Mouse (Mus musculus): ENCODE measurements at regions not wholly inside any gene's neighbourhood (a gene's known extent, or its start where the extent isn't known, plus 50 kb on each side); places are given as distances from the start of the nearest gene placed in this dataset.
A peak's percentile ranks its signal among the peaks of the same experiment; 100 is the strongest.

GRCm38 (mm10) chr12:90664436-90664835 is 73.8 kb downstream of the Dio2 start:
- ATAC-seq (ENCODE audit: insufficient number of reproducible peaks, low FRiP score, low TSS enrichment, low read depth), result no peak
- H3K9me3 ChIP-seq (replicated peaks), result no peaks in the 10 kb centered on the region
- H3K4me2 ChIP-seq (replicated peaks), result no peak overlapping the region

GRCm38 (mm10) chr12:90645452-90645851 is 92.8 kb downstream of the Dio2 start:
- Histone ChIP-seq H3K36me3 (no peaks in the 10 kb centered on the region), H3K9ac (no peak overlapping the region), H3K4me2 (replicated peaks) (no peak overlapping the region), H3K27me3 (no peaks in the 10 kb centered on the region), H3K4me1 (no peaks in the 10 kb centered on the region), H3K27ac (replicated peaks) (no peak overlapping the region), H3K4me3 (replicated peaks) (no peak overlapping the region), H3K9me3 (replicated peaks) (no peaks in the 10 kb centered on the region)
- WGBS, result 68% methylated on average over 5 of the region's 5 CpGs
- ATAC-seq (ENCODE audit: insufficient number of reproducible peaks, low FRiP score, low TSS enrichment, low read depth), result no peak

More at GRCm38 (mm10) chr12:90664436-90664835, 73.8 kb downstream of the Dio2 start:
- no peaks in the 10 kb centered on the region for H3K36me3 ChIP-seq
- no peaks in the 10 kb centered on the region for H3K4me1 ChIP-seq
- H3K4me3 ChIP-seq (replicated peaks), result no peak overlapping the region
- no peaks in the 10 kb centered on the region for H3K27me3 ChIP-seq
- H3K9ac ChIP-seq, result no peak overlapping the region
- H3K27ac ChIP-seq (replicated peaks), result no peak overlapping the region
- 33% methylated on average over 2 of the region's 2 CpGs for WGBS

- WGBS, result 3% methylated on average over 1 of the region's 1 CpGs
- no peaks in the 10 kb centered on the region for H3K36me3 ChIP-seq
- H3K9me3 ChIP-seq (replicated peaks), result no peaks in the 10 kb centered on the region
- H3K27ac ChIP-seq (replicated peaks), result no peak overlapping the region
- H3K4me1 ChIP-seq, result no peaks in the 10 kb centered on the region
- H3K4me3 ChIP-seq (replicated peaks), result no peak overlapping the region
- no peak overlapping the region for H3K4me2 ChIP-seq (replicated peaks)
- 0 out of 2 replicates have a peak, but pooled peaks have one; percentile 34 for ATAC-seq (ENCODE audit: insufficient number of reproducible peaks, low FRiP score, low TSS enrichment, low read depth)
- H3K9ac ChIP-seq, result no peak overlapping the region
- no peaks in the 10 kb centered on the region for H3K27me3 ChIP-seq
Measured at GRCm38 (mm10) chr12:90643891-90644290, 94.3 kb downstream of the Dio2 start.

- H3K27ac ChIP-seq (replicated peaks), result no peak overlapping the region
- no peaks in the 10 kb centered on the region for H3K4me1 ChIP-seq
- H3K4me2 ChIP-seq (replicated peaks), result no peak overlapping the region
- no peak overlapping the region for H3K9ac ChIP-seq
- H3K4me3 ChIP-seq (replicated peaks), result no peak overlapping the region
- no peaks in the 10 kb centered on the region for H3K27me3 ChIP-seq
- no peaks in the 10 kb centered on the region for H3K36me3 ChIP-seq
- ATAC-seq (ENCODE audit: insufficient number of reproducible peaks, low FRiP score, low TSS enrichment, low read depth), result no peak
- H3K9me3 ChIP-seq (replicated peaks), result no peaks in the 10 kb centered on the region
Measured at GRCm38 (mm10) chr12:90624856-90625255, 113.4 kb downstream of the Dio2 start.

- no peaks in the 10 kb centered on the region for H3K27me3 ChIP-seq
- no peak overlapping the region for H3K4me3 ChIP-seq (replicated peaks)
- H3K9me3 ChIP-seq (replicated peaks), result no peaks in the 10 kb centered on the region
- H3K4me1 ChIP-seq, result no peaks in the 10 kb centered on the region
- 47% methylated on average over 2 of the region's 2 CpGs for WGBS
- no peak overlapping the region for H3K27ac ChIP-seq (replicated peaks)
- no peak overlapping the region for H3K4me2 ChIP-seq (replicated peaks)
- ATAC-seq (ENCODE audit: insufficient number of reproducible peaks, low FRiP score, low TSS enrichment, low read depth), result no peak
- no peak overlapping the region for H3K9ac ChIP-seq
- no peaks in the 10 kb centered on the region for H3K36me3 ChIP-seq
Measured at GRCm38 (mm10) chr12:90623426-90623825, 114.8 kb downstream of the Dio2 start.

- Histone ChIP-seq H3K4me3 (replicated peaks) (no peak overlapping the region), H3K27me3 (no peaks in the 10 kb centered on the region), H3K27ac (replicated peaks) (no peak overlapping the region), H3K36me3 (no peaks in the 10 kb centered on the region), H3K4me1 (no peaks in the 10 kb centered on the region), H3K9me3 (replicated peaks) (no peaks in the 10 kb centered on the region), H3K4me2 (replicated peaks) (no peak overlapping the region), H3K9ac (no peak overlapping the region)
- ATAC-seq (ENCODE audit: insufficient number of reproducible peaks, low FRiP score, low TSS enrichment, low read depth), result no peak
- 59% methylated on average over 2 of the region's 2 CpGs for WGBS
Measured at GRCm38 (mm10) chr12:90608810-90609209, 129.4 kb downstream of the Dio2 start.

GRCm38 (mm10) chr12:90607894-90608293 is 130.3 kb downstream of the Dio2 start:
- Histone ChIP-seq H3K27me3 (no peaks in the 10 kb centered on the region), H3K4me3 (replicated peaks) (no peak overlapping the region), H3K9ac (no peak overlapping the region), H3K4me1 (no peaks in the 10 kb centered on the region), H3K36me3 (no peaks in the 10 kb centered on the region), H3K9me3 (replicated peaks) (no peaks in the 10 kb centered on the region), H3K27ac (replicated peaks) (no peak overlapping the region), H3K4me2 (replicated peaks) (no peak overlapping the region)
- no peak for ATAC-seq (ENCODE audit: insufficient number of reproducible peaks, low FRiP score, low TSS enrichment, low read depth)
- 76% methylated on average over 6 of the region's 6 CpGs for WGBS

- no peak for ATAC-seq (ENCODE audit: insufficient number of reproducible peaks, low FRiP score, low TSS enrichment, low read depth)
- H3K9me3 ChIP-seq (replicated peaks), result no peaks in the 10 kb centered on the region
- H3K27me3 ChIP-seq, result no peaks in the 10 kb centered on the region
- H3K4me3 ChIP-seq (replicated peaks), result no peak overlapping the region
- no peaks in the 10 kb centered on the region for H3K36me3 ChIP-seq
- H3K4me1 ChIP-seq, result no peaks in the 10 kb centered on the region
- H3K27ac ChIP-seq (replicated peaks), result no peak overlapping the region
- no peak overlapping the region for H3K9ac ChIP-seq
- 87% methylated on average over 3 of the region's 3 CpGs for WGBS
- no peak overlapping the region for H3K4me2 ChIP-seq (replicated peaks)
Measured at GRCm38 (mm10) chr12:90580006-90580405, 158.2 kb downstream of the Dio2 start.

GRCm38 (mm10) chr12:90576103-90576502 is 162.1 kb downstream of the Dio2 start:
- Histone ChIP-seq H3K4me1 (no peaks in the 10 kb centered on the region), H3K4me3 (replicated peaks) (no peak overlapping the region), H3K27me3 (no peaks in the 10 kb centered on the region), H3K9ac (no peak overlapping the region), H3K4me2 (replicated peaks) (no peak overlapping the region), H3K9me3 (replicated peaks) (no peaks in the 10 kb centered on the region), H3K36me3 (no peaks in the 10 kb centered on the region), H3K27ac (replicated peaks) (no peak overlapping the region)
- ATAC-seq (ENCODE audit: insufficient number of reproducible peaks, low FRiP score, low TSS enrichment, low read depth), result no peak
- WGBS, result 62% methylated on average over 2 of the region's 2 CpGs

GRCm38 (mm10) chr12:90571907-90572306 is 166.3 kb downstream of the Dio2 start:
- no peak overlapping the region for H3K4me3 ChIP-seq (replicated peaks)
- WGBS, result 80% methylated on average over 5 of the region's 5 CpGs
- no peak for ATAC-seq (ENCODE audit: insufficient number of reproducible peaks, low FRiP score, low TSS enrichment, low read depth)
- H3K27me3 ChIP-seq, result no peaks in the 10 kb centered on the region
- H3K9ac ChIP-seq, result no peak overlapping the region
- H3K27ac ChIP-seq (replicated peaks), result no peak overlapping the region
- no peak overlapping the region for H3K4me2 ChIP-seq (replicated peaks)
- no peaks in the 10 kb centered on the region for H3K4me1 ChIP-seq
- no peaks in the 10 kb centered on the region for H3K36me3 ChIP-seq
- no peaks in the 10 kb centered on the region for H3K9me3 ChIP-seq (replicated peaks)

- WGBS, result 20% methylated on average over 2 of the region's 2 CpGs
- H3K4me1 ChIP-seq, result no peaks in the 10 kb centered on the region
- no peak overlapping the region for H3K4me2 ChIP-seq (replicated peaks)
Measured at GRCm38 (mm10) chr12:90571506-90571905, 166.7 kb downstream of the Dio2 start.

GRCm38 (mm10) chr12:90566349-90566748 is 171.9 kb downstream of the Dio2 start:
- Histone ChIP-seq H3K27me3 (no peaks in the 10 kb centered on the region), H3K36me3 (no peaks in the 10 kb centered on the region), H3K9me3 (replicated peaks) (no peaks in the 10 kb centered on the region), H3K9ac (no peak overlapping the region), H3K27ac (replicated peaks) (no peak overlapping the region), H3K4me3 (replicated peaks) (no peak overlapping the region), H3K4me2 (replicated peaks) (no peak overlapping the region), H3K4me1 (no peaks in the 10 kb centered on the region)
- 83% methylated on average over 6 of the region's 6 CpGs for WGBS
- no peak for ATAC-seq (ENCODE audit: insufficient number of reproducible peaks, low FRiP score, low TSS enrichment, low read depth)

More at GRCm38 (mm10) chr12:90571506-90571905, 166.7 kb downstream of the Dio2 start:
- Histone ChIP-seq H3K36me3 (no peaks in the 10 kb centered on the region), H3K27ac (replicated peaks) (no peak overlapping the region), H3K9ac (no peak overlapping the region), H3K4me3 (replicated peaks) (no peak overlapping the region), H3K9me3 (replicated peaks) (no peaks in the 10 kb centered on the region), H3K27me3 (no peaks in the 10 kb centered on the region)
- no peak for ATAC-seq (ENCODE audit: insufficient number of reproducible peaks, low FRiP score, low TSS enrichment, low read depth)

Measured in embryonic facial prominence, embryonic 15.5 days (tissue).